Mouse (Mus musculus): ENCODE results near the gene S100a1. TPM values are rescaled to one million over a fixed set of nuclear protein-coding genes. Genes with fewer than 3 reads are reported as not detected.

S100a1 gene
- total and polyA plus RNA-seq, 3 experiments: 871 to 1,426 (median 1,070) TPM

GRCm38 (mm10) chr3:90508950-90509746 lies 5.0 kb downstream of the S100a1 start, which contains the start of gene Chtop:
Gene Chtop (minus strand): TSS chr3:90509498.
- TF ChIP-seq EP300 (IDR thresholded peaks at IDR 0.05; ENCODE audit: insufficient read depth, low read depth, low read length): peak; percentile 74
- no peak for TF ChIP-seq CTCF (IDR thresholded peaks at IDR 0.05)
- peak; percentile 79 for TF ChIP-seq POLR2A (IDR thresholded peaks at IDR 0.05; ENCODE audit: insufficient read depth, low read depth, low read length)
- peaks cover 35% of the 10 kb centered on the region for H3K36me3 ChIP-seq (ENCODE audit: control insufficient read depth, insufficient read depth, low read length)
- peak within 1 kb of the TSS; percentile 91 for H3K9ac ChIP-seq (ENCODE audit: low read depth, low read length)
- intact Hi-C loops (cut with DNase I): loop anchor here (2.0 kb wide), 2 partner anchors 18 to 32 kb away; partner anchors contain the start of genes Ilf2 and Snapin
- under 1% methylated on average over 66 of the region's 66 CpGs for WGBS
- peak within 1 kb of the TSS; percentile 88 for H3K4me3 ChIP-seq
- H3K27me3 ChIP-seq (ENCODE audit: control insufficient read depth, insufficient read depth, low read length): no peaks in the 10 kb centered on the region
- H3K4me1 ChIP-seq (ENCODE audit: control insufficient read depth, insufficient read depth, low read length): peaks cover 3% of the 10 kb centered on the region
- H3K27ac ChIP-seq: peak within 1 kb of the TSS; percentile 91
- DNase-seq: peak; percentile 99 to 100
- H3K79me2 ChIP-seq (replicated peaks; ENCODE audit: control insufficient read depth, insufficient read depth, low read length): peaks cover 3% of the 10 kb centered on the region; the same call in 1 of the 2 replicates

- Histone ChIP-seq H3K4me1 (ENCODE audit: control insufficient read depth, insufficient read depth, low read length) (peaks cover 3% of the 10 kb centered on the region), H3K79me2 (replicated peaks; ENCODE audit: control insufficient read depth, insufficient read depth, low read length) (peaks cover 3% of the 10 kb centered on the region; the same call in 1 of the 2 replicates), H3K4me3 (peak overlapping the region; percentile 88), H3K36me3 (ENCODE audit: control insufficient read depth, insufficient read depth, low read length) (peaks cover 40% of the 10 kb centered on the region), H3K27me3 (ENCODE audit: control insufficient read depth, insufficient read depth, low read length) (no peaks in the 10 kb centered on the region), H3K27ac (peak overlapping the region; percentile 91), H3K9ac (ENCODE audit: low read depth, low read length) (peak overlapping the region; percentile 91)
- under 1% methylated on average over 20 of the region's 20 CpGs for WGBS
- TF ChIP-seq CTCF (IDR thresholded peaks at IDR 0.05): no peak
- no peak for TF ChIP-seq POLR2A (IDR thresholded peaks at IDR 0.05; ENCODE audit: insufficient read depth, low read depth, low read length)
- no peak for TF ChIP-seq EP300 (IDR thresholded peaks at IDR 0.05; ENCODE audit: insufficient read depth, low read depth, low read length)
- no peak for DNase-seq
- intact Hi-C loops (cut with DNase I): loop anchor here (2.0 kb wide), 2 partner anchors 18 to 32 kb away; partner anchors contain the start of genes Ilf2 and Snapin
These were observed 5.8 kb downstream of the S100a1 start for GRCm38 (mm10) chr3:90508287-90508949.

- peaks cover 6% of the 10 kb centered on the region for H3K79me2 ChIP-seq (replicated peaks; ENCODE audit: control insufficient read depth, insufficient read depth, low read length)
- no peak overlapping the region for H3K9ac ChIP-seq (ENCODE audit: low read depth, low read length)
- H3K27ac ChIP-seq: no peak overlapping the region
- WGBS: 65% methylated on average over 3 of the region's 3 CpGs
- intact Hi-C loops (cut with DNase I): no loop called here
- DNase-seq: no peak
- H3K36me3 ChIP-seq (ENCODE audit: control insufficient read depth, insufficient read depth, low read length): peaks cover 53% of the 10 kb centered on the region
- H3K4me1 ChIP-seq (ENCODE audit: control insufficient read depth, insufficient read depth, low read length): peaks cover 1% of the 10 kb centered on the region
- TF ChIP-seq CTCF (IDR thresholded peaks at IDR 0.05): no peak
- TF ChIP-seq EP300 (IDR thresholded peaks at IDR 0.05; ENCODE audit: insufficient read depth, low read depth, low read length): no peak
- no peak for TF ChIP-seq POLR2A (IDR thresholded peaks at IDR 0.05; ENCODE audit: insufficient read depth, low read depth, low read length)
- H3K4me3 ChIP-seq: no peak overlapping the region
- H3K27me3 ChIP-seq (ENCODE audit: control insufficient read depth, insufficient read depth, low read length): no peaks in the 10 kb centered on the region
These were observed 7.8 kb downstream of the S100a1 start for GRCm38 (mm10) chr3:90506362-90506761.

GRCm38 (mm10) chr3:90505216-90505615 lies 9.0 kb downstream of the S100a1 start:
- Histone ChIP-seq H3K9ac (ENCODE audit: low read depth, low read length) (no peak overlapping the region), H3K27me3 (ENCODE audit: control insufficient read depth, insufficient read depth, low read length) (no peaks in the 10 kb centered on the region), H3K27ac (no peak overlapping the region), H3K4me3 (no peak overlapping the region), H3K79me2 (replicated peaks; ENCODE audit: control insufficient read depth, insufficient read depth, low read length) (peaks cover 6% of the 10 kb centered on the region), H3K4me1 (ENCODE audit: control insufficient read depth, insufficient read depth, low read length) (peaks cover 1% of the 10 kb centered on the region), H3K36me3 (ENCODE audit: control insufficient read depth, insufficient read depth, low read length) (peaks cover 57% of the 10 kb centered on the region)
- 91% methylated on average over 5 of the region's 5 CpGs for WGBS
- TF ChIP-seq CTCF (IDR thresholded peaks at IDR 0.05) (no peak), POLR2A (IDR thresholded peaks at IDR 0.05; ENCODE audit: insufficient read depth, low read depth, low read length) (no peak), EP300 (IDR thresholded peaks at IDR 0.05; ENCODE audit: insufficient read depth, low read depth, low read length) (no peak)
- DNase-seq: no peak
- intact Hi-C loops (cut with DNase I): no loop called here

- intact Hi-C loops (cut with DNase I): no loop called here
These were observed 10.7 kb downstream of the S100a1 start for GRCm38 (mm10) chr3:90503444-90503843.

More at GRCm38 (mm10) chr3:90503444-90503843, 10.7 kb downstream of the S100a1 start:
- no peaks in the 10 kb centered on the region for H3K27me3 ChIP-seq (ENCODE audit: control insufficient read depth, insufficient read depth, low read length)
- H3K27ac ChIP-seq: no peak overlapping the region
- WGBS: 76% methylated on average over 4 of the region's 4 CpGs
- H3K4me1 ChIP-seq (ENCODE audit: control insufficient read depth, insufficient read depth, low read length): peaks cover 1% of the 10 kb centered on the region
- H3K9ac ChIP-seq (ENCODE audit: low read depth, low read length): no peak overlapping the region
- no peak for DNase-seq
- H3K79me2 ChIP-seq (replicated peaks; ENCODE audit: control insufficient read depth, insufficient read depth, low read length): peaks cover 6% of the 10 kb centered on the region
- no peak overlapping the region for H3K4me3 ChIP-seq
- peaks cover 61% of the 10 kb centered on the region for H3K36me3 ChIP-seq (ENCODE audit: control insufficient read depth, insufficient read depth, low read length)
- TF ChIP-seq CTCF (IDR thresholded peaks at IDR 0.05) (no peak), POLR2A (IDR thresholded peaks at IDR 0.05; ENCODE audit: insufficient read depth, low read depth, low read length) (no peak), EP300 (IDR thresholded peaks at IDR 0.05; ENCODE audit: insufficient read depth, low read depth, low read length) (no peak)
